Mouse (Mus musculus) embryo, embryonic 10.5 days (tissue): Measurements from ENCODE around the gene Zfp652.
"Not testable (repeated sequence)": the region's sequence is repeated elsewhere in the genome, so short reads cannot be mapped to it uniquely, and the experiment has no call there.

Experiments used
- DNase-seq: peaks from one replicate; pipeline ENCODE4 v3.0.0-alpha.2; 2015; ENCODE audit warnings: low spot score

Gene Zfp652

GRCm38 (mm10) chr11:95857716-95858527 is 145.4 kb downstream of the Zfp652 start:
- no peak for DNase-seq

DNA sequence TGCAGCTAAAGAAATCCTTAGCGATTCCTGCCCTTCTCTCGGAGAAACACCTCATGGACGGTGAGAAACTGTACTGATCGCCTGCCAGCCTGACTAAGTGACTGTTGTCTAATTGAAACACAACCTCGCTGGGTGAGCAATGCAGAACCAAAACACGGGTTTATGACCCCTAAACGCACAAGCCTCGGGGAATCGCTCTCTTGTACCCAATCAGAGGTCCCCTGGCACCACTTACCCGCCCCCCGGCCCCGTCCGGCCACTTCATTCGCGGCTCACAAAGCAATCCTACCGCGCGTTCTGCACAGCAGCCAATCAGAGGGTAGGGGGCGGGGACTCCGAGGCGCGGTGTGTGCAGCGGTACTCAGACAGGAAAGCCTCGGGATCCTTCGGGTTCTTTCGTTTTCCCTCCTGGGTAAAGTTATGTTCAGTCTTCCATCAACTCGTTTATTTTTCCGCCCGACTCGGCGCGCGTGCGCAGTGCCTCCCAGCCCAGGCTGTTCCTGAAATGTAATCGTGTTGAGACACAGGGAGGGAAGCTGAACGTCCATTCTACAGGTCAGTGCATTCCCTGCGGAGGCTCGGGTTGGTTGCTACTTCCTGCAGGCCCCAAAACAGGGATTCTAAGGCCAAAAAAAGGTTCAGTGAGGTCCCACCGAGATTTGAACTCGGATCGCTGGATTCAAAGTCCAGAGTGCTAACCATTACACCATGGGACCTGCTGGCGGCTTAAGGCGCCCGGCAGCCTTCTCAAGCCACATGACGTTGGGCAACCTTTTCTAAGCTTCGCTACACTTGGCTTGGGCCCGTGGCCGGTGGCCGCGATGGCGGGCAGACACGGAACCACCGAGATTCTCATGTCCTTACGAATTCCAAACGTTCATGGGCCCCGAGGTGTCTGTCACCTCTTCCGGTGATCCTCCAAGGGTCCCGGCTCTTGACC is 146.3 kb downstream of the Zfp652 start:
- peak; percentile 98 for DNase-seq

GRCm38 (mm10) chr11:95859468-95859855 is 147.0 kb downstream of the Zfp652 start:
- DNase-seq = peak; percentile 84

DNA sequence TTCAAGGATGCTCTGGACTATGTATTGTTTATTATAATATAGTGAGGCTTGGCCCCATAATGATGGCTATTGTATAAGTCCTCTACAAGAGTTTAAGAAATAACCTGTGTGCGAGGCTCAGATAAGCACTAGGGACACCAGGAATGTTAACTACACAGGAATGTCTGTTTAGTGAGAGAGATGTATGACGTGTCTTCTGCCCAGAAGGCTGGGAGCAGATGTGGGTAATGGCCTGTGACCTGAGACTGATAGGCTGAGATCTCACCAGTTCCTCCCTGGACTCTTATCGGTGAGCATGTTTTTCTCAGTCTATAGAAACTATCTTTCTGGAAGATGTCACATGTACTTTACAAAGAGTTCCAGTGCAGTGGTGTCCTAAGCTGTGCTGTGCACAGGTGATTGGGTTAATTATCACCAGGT is 147.6 kb downstream of the Zfp652 start:
- DNase-seq = peak; percentile 56

- no peak for DNase-seq
Observed at GRCm38 (mm10) chr11:95861397-95861796, 148.9 kb downstream of the Zfp652 start.

GRCm38 (mm10) chr11:95869442-95869841 is 157.0 kb downstream of the Zfp652 start:
- DNase-seq = no peak

DNA sequence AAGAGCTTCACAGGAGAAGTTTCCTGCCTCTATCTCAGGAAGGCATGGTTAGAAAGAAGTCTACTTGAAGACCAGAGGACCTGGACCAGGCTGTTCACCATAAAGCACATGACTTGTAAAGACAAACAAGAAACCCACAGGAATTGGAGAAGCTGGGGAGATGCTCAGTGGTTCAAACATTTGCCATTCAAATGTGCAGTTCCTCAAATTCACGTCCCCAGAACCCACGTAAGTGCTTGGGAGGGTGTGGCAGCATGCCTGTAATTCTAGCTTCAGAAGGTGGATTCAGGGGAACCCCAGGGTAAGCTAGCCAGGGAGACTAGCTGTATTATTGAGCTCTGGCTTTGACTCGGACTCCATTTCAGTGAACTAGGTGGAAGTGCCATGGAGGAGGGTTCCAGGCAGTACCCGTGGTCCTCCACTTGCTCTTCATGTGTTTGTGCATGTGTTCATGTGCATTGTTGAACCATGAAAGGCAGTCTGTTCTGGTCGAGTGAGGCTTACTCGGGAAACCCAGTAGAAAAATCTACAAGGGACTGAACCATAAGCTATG is 157.5 kb downstream of the Zfp652 start:
- DNase-seq = no peak

- peak; percentile 5 for DNase-seq
Observed at GRCm38 (mm10) chr11:95875804-95876203, 163.3 kb downstream of the Zfp652 start.

DNA sequence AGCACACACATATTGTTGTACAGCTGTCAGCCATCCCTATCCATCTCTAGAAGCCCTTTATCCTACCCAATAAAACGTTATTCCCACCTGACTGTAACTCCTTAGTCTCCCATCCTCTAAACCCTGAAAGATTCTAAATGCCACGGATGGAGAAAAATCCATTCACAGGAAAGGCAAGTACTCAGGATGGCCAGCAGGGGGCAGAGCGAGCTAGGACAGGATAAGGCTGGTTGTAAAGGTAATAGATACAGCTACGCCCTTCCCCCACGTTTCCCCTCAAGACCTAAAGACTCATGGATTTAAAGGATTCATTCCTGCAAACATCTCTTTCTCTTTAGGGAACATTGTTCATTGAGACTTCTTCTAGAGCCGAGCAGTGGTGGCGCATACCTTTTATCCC is 163.8 kb downstream of the Zfp652 start:
- DNase-seq = peak; percentile 82

DNA sequence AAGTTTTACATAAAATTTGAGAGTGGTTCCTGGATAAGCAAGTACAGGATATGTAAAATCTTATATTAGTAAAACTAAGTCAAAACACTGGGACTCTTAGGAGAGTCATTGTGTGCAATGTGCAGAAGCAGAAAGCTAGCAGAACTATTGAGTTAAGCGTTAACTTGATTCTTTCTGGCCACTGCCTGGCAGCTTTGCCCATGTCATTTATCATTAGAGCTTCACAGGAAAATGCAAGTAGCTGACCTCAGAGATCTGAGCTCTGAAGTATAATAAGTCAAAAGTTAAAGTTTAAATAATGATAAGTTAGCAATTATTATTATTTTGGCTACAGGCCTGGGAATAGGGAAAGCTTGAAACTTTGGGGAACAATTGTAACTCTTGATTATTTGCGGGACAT is 167.4 kb downstream of the Zfp652 start:
- not testable (repeated sequence) for DNase-seq
